Mouse (Mus musculus): Measurements from ENCODE around the gene Cbr4.
A peak's percentile ranks its signal among the peaks of the same experiment; 100 is the strongest.

GRCm38 (mm10) chr8:61462221-61462620 lies 25.3 kb upstream of the Cbr4 start:
- TF ChIP-seq USF1 (IDR thresholded peaks at IDR 0.05; ENCODE audit: low read depth, low read length) (no peak), TCF12 (IDR thresholded peaks at IDR 0.05; ENCODE audit: low read depth, low read length) (no peak), POLR2A (IDR thresholded peaks at IDR 0.05; ENCODE audit: low read depth, low read length) (no peak), EP300 (IDR thresholded peaks at IDR 0.05; ENCODE audit: low read length) (peak; percentile 44; the same call in 1 of the 2 replicates), CTCF (conservative IDR thresholded peaks at IDR 0.05 in 1 of 2, IDR thresholded peaks at IDR 0.05 in 1 of 2; ENCODE audit: low read depth in 2 of 2, low read length in 2 of 2) (no peak), ZMIZ1 (IDR thresholded peaks at IDR 0.05; ENCODE audit: low read depth, low read length) (no peak)

All from CH12.LX (cell line).